Mouse (Mus musculus) lung, postnatal 0 days (tissue): ENCODE data around the gene Gpc5.

Experiments used
- CTCF ChIP-seq: IDR thresholded peaks from 2 replicates; pipeline ENCODE4 v1.5.1; 2016; ENCODE audit warnings: antibody characterized with exemption, mild to moderate bottlenecking
- EP300 ChIP-seq: IDR thresholded peaks from 2 replicates; pipeline ENCODE4 v1.6.1; 2016; ENCODE audit warnings: antibody characterized with exemption, mild to moderate bottlenecking, control low read depth

GRCm38 (mm10) chr14:115450938-115451337 lies 358.9 kb downstream of the Gpc5 start:
- TF ChIP-seq CTCF (no peak), EP300 (no peak)
